Mouse (Mus musculus): ENCODE data around the gene 1810037I17Rik. TPM values are rescaled to one million over a fixed set of nuclear protein-coding genes. Genes with fewer than 3 reads are reported as not detected.

Gene 1810037I17Rik
- polyA plus RNA-seq, 1 experiment: 96.2 TPM

DNA sequence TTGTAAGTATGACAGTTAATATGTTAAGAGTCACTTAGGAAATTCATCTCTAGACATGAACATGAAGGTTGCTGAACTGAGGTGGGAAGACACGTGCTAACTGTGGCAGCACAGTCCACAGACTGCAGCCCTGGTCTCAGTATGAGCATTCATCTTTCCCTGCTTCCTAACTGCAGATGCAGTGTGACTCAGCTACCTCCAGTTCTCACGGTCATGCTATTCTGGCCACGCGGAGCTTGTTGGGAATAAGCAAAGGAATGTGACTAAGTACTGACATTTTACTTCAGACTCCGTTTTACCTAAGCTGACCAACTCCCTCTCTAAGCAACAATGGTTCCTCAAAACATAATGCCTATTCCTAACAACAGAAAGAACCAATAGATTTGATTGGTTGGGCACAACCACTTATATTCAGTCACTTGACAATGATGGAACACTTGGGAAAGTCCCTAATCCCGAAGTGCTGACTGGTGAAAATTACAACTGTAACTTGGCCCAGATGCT, 19.4 kb downstream of the 1810037I17Rik start:
- TF ChIP-seq POLR2A (IDR thresholded peaks at IDR 0.05; ENCODE audit: insufficient read depth, low read length) (no peak), CTCF (IDR thresholded peaks at IDR 0.05; ENCODE audit: low read depth, low read length) (no peak), EP300 (IDR thresholded peaks at IDR 0.05; ENCODE audit: insufficient read depth, low read depth, low read length) (no peak)
- Histone ChIP-seq H3K4me3 (ENCODE audit: low read depth, low read length) (no peak overlapping the region), H3K36me3 (ENCODE audit: control insufficient read depth, insufficient read depth, low read length, poor library complexity, severe bottlenecking) (peaks cover 2% of the 10 kb centered on the region), H3K9ac (ENCODE audit: low read depth, poor library complexity, severe bottlenecking) (no peak overlapping the region), H3K27ac (ENCODE audit: insufficient read depth, low read length) (no peak overlapping the region), H3K4me1 (ENCODE audit: control insufficient read depth, insufficient read depth, low read length) (no peaks in the 10 kb centered on the region), H3K27me3 (ENCODE audit: control insufficient read depth, insufficient read depth, low read length, poor library complexity, severe bottlenecking) (no peaks in the 10 kb centered on the region), H3K9me3 (replicated peaks; ENCODE audit: control insufficient read depth, insufficient read depth, low read length, poor library complexity, severe bottlenecking) (no peaks in the 10 kb centered on the region)

DNA sequence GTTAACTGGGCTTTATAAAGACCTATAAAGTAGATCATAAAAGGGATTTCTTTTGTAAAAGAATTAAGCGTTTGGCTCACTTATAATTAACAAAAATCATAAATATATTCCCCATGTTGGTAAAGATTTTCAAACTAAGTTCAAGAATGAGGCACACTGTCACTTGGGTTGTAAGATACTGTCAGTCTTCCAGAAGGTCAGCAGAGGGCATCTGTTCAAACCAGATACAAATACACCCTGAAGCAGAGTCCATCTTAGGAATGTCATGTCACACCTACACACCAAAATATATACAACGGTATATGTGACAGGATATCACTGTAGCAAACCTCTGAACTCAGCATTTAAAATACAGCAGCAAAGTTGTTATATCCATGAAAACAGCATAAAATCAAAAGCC, 26.1 kb downstream of the 1810037I17Rik start:
- no peaks in the 10 kb centered on the region for H3K4me1 ChIP-seq (ENCODE audit: control insufficient read depth, insufficient read depth, low read length)
- no peak overlapping the region for H3K4me3 ChIP-seq (ENCODE audit: low read depth, low read length)
- no peaks in the 10 kb centered on the region for H3K27me3 ChIP-seq (ENCODE audit: control insufficient read depth, insufficient read depth, low read length, poor library complexity, severe bottlenecking)
- H3K9me3 ChIP-seq (replicated peaks; ENCODE audit: control insufficient read depth, insufficient read depth, low read length, poor library complexity, severe bottlenecking): no peaks in the 10 kb centered on the region
- no peak overlapping the region for H3K27ac ChIP-seq (ENCODE audit: insufficient read depth, low read length)
- TF ChIP-seq POLR2A (IDR thresholded peaks at IDR 0.05; ENCODE audit: insufficient read depth, low read length) (no peak), EP300 (IDR thresholded peaks at IDR 0.05; ENCODE audit: insufficient read depth, low read depth, low read length) (no peak), CTCF (IDR thresholded peaks at IDR 0.05; ENCODE audit: low read depth, low read length) (no peak)
- H3K9ac ChIP-seq (ENCODE audit: low read depth, poor library complexity, severe bottlenecking): no peak overlapping the region
- peaks cover 15% of the 10 kb centered on the region for H3K36me3 ChIP-seq (ENCODE audit: control insufficient read depth, insufficient read depth, low read length, poor library complexity, severe bottlenecking)

DNA sequence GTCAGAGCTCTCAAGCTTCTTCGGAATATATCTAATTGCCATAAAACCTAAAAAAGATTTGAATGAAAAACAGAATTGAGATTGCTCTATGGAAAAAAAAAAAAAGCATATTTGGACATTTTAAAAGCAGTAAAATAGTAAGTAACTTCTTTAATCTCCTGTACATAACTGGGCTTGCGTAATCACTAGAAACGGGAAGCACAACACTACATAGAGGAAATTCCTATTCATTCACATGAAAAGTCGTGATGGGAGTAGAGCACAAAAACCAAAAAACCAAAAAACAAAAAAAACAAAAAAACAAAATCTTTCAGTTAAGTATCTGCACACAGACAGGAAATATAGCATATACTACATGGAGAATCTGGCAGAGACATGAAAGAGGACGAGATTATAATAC, 40.3 kb downstream of the 1810037I17Rik start:
- no peaks in the 10 kb centered on the region for H3K9me3 ChIP-seq (replicated peaks; ENCODE audit: control insufficient read depth, insufficient read depth, low read length, poor library complexity, severe bottlenecking)
- H3K27ac ChIP-seq (ENCODE audit: insufficient read depth, low read length): no peak overlapping the region
- TF ChIP-seq EP300 (IDR thresholded peaks at IDR 0.05; ENCODE audit: insufficient read depth, low read depth, low read length): no peak
- no peak for TF ChIP-seq CTCF (IDR thresholded peaks at IDR 0.05; ENCODE audit: low read depth, low read length)
- no peak for TF ChIP-seq POLR2A (IDR thresholded peaks at IDR 0.05; ENCODE audit: insufficient read depth, low read length)
- H3K27me3 ChIP-seq (ENCODE audit: control insufficient read depth, insufficient read depth, low read length, poor library complexity, severe bottlenecking): no peaks in the 10 kb centered on the region
- H3K4me3 ChIP-seq (ENCODE audit: low read depth, low read length): no peak overlapping the region
- peaks cover 17% of the 10 kb centered on the region for H3K36me3 ChIP-seq (ENCODE audit: control insufficient read depth, insufficient read depth, low read length, poor library complexity, severe bottlenecking)
- H3K9ac ChIP-seq (ENCODE audit: low read depth, poor library complexity, severe bottlenecking): no peak overlapping the region
- H3K4me1 ChIP-seq (ENCODE audit: control insufficient read depth, insufficient read depth, low read length): no peaks in the 10 kb centered on the region

DNA sequence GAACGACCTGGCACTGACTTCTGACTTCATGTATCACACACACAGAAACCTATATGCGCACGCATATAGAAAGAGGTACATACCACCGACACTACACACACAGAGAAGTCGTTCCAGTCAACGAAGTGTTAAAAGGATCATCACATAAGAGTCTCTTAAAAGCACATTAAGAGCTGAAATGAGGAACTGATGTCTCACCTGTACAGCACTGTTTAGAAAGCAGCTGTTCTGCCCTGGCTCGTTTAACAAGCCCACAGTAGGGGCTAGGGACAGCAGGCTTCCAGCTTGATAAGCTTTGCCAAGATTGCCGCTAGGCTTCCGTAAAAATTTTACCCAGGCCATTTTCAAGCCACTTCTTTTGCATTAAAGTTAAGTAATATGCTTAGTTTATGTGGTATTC, 44.4 kb downstream of the 1810037I17Rik start:
- TF ChIP-seq EP300 (IDR thresholded peaks at IDR 0.05; ENCODE audit: insufficient read depth, low read depth, low read length) (no peak), CTCF (IDR thresholded peaks at IDR 0.05; ENCODE audit: low read depth, low read length) (no peak), POLR2A (IDR thresholded peaks at IDR 0.05; ENCODE audit: insufficient read depth, low read length) (no peak)
- H3K4me1 ChIP-seq (ENCODE audit: control insufficient read depth, insufficient read depth, low read length): no peaks in the 10 kb centered on the region
- no peaks in the 10 kb centered on the region for H3K9me3 ChIP-seq (replicated peaks; ENCODE audit: control insufficient read depth, insufficient read depth, low read length, poor library complexity, severe bottlenecking)
- H3K4me3 ChIP-seq (ENCODE audit: low read depth, low read length): no peak overlapping the region
- H3K27ac ChIP-seq (ENCODE audit: insufficient read depth, low read length): no peak overlapping the region
- no peak overlapping the region for H3K9ac ChIP-seq (ENCODE audit: low read depth, poor library complexity, severe bottlenecking)
- H3K36me3 ChIP-seq (ENCODE audit: control insufficient read depth, insufficient read depth, low read length, poor library complexity, severe bottlenecking): peaks cover 11% of the 10 kb centered on the region
- H3K27me3 ChIP-seq (ENCODE audit: control insufficient read depth, insufficient read depth, low read length, poor library complexity, severe bottlenecking): no peaks in the 10 kb centered on the region

DNA sequence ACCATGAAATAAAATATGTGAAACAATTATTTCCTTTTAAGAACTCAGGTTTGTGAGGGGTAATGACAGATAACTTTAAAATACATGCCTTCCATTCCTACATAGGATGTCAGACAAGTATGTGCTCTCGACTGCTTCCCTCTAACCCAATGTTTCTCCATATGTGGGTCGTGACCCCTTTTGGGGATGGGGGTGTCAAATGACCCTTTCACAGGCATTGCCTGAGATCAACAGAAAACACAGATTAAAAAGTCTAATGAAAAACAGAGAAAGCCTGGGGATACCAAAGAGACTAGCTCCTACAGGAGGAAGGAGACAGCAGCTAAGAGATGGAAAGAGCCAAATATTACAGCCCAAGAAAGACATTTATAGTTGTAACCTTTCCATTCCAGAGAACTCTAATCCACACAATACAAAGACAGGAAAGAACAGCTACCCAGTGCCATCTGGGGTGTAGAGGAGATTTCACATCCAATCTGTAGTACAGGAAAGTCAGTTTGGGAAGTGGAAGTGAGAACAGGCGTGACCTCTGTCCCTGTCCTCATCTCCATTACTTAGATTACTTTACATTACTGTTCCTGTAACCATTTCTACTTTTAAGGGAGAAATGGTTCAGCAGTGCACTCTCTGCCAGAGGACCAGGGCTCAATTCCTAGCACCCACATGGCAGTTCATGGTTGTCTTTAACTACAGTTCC, 48.3 kb downstream of the 1810037I17Rik start:
- Histone ChIP-seq H3K4me3 (ENCODE audit: low read depth, low read length) (no peak overlapping the region), H3K27ac (ENCODE audit: insufficient read depth, low read length) (no peak overlapping the region), H3K4me1 (ENCODE audit: control insufficient read depth, insufficient read depth, low read length) (no peaks in the 10 kb centered on the region), H3K9ac (ENCODE audit: low read depth, poor library complexity, severe bottlenecking) (no peak overlapping the region), H3K27me3 (ENCODE audit: control insufficient read depth, insufficient read depth, low read length, poor library complexity, severe bottlenecking) (no peaks in the 10 kb centered on the region), H3K36me3 (ENCODE audit: control insufficient read depth, insufficient read depth, low read length, poor library complexity, severe bottlenecking) (peaks cover 8% of the 10 kb centered on the region), H3K9me3 (replicated peaks; ENCODE audit: control insufficient read depth, insufficient read depth, low read length, poor library complexity, severe bottlenecking) (no peaks in the 10 kb centered on the region)
- TF ChIP-seq CTCF (IDR thresholded peaks at IDR 0.05; ENCODE audit: low read depth, low read length): no peak
- no peak for TF ChIP-seq POLR2A (IDR thresholded peaks at IDR 0.05; ENCODE audit: insufficient read depth, low read length)
- TF ChIP-seq EP300 (IDR thresholded peaks at IDR 0.05; ENCODE audit: insufficient read depth, low read depth, low read length): no peak

DNA sequence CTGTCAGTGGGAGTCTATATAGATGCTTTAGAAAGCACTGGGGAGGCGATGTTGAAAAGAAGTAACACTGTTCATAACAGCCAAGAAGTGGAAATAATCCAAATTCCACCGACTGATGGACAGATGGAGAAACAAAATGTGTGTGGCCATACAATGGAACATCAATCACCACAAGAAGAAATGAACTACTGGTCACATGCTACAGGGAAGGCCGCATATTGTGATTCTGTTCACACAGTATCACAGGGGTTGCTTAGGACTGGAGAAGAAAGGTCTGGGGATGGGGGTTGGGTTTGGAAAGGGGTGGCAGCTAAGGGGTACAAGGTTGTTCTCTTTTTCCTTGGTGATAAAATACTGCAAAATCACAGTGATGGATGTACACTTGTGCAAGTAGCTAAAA, 50.8 kb downstream of the 1810037I17Rik start:
- no peaks in the 10 kb centered on the region for H3K9me3 ChIP-seq (replicated peaks; ENCODE audit: control insufficient read depth, insufficient read depth, low read length, poor library complexity, severe bottlenecking)
- no peaks in the 10 kb centered on the region for H3K27me3 ChIP-seq (ENCODE audit: control insufficient read depth, insufficient read depth, low read length, poor library complexity, severe bottlenecking)
- TF ChIP-seq EP300 (IDR thresholded peaks at IDR 0.05; ENCODE audit: insufficient read depth, low read depth, low read length): no peak
- TF ChIP-seq CTCF (IDR thresholded peaks at IDR 0.05; ENCODE audit: low read depth, low read length): no peak
- no peak for TF ChIP-seq POLR2A (IDR thresholded peaks at IDR 0.05; ENCODE audit: insufficient read depth, low read length)
- H3K4me1 ChIP-seq (ENCODE audit: control insufficient read depth, insufficient read depth, low read length): no peaks in the 10 kb centered on the region
- no peak overlapping the region for H3K4me3 ChIP-seq (ENCODE audit: low read depth, low read length)
- no peak overlapping the region for H3K9ac ChIP-seq (ENCODE audit: low read depth, poor library complexity, severe bottlenecking)
- H3K36me3 ChIP-seq (ENCODE audit: control insufficient read depth, insufficient read depth, low read length, poor library complexity, severe bottlenecking): peaks cover 9% of the 10 kb centered on the region
- H3K27ac ChIP-seq (ENCODE audit: insufficient read depth, low read length): no peak overlapping the region

Data from ES-Bruce4 (cell line).